Comparison of ENCODE assay signal across 16 mouse cellular contexts in the genomic region with DNA sequence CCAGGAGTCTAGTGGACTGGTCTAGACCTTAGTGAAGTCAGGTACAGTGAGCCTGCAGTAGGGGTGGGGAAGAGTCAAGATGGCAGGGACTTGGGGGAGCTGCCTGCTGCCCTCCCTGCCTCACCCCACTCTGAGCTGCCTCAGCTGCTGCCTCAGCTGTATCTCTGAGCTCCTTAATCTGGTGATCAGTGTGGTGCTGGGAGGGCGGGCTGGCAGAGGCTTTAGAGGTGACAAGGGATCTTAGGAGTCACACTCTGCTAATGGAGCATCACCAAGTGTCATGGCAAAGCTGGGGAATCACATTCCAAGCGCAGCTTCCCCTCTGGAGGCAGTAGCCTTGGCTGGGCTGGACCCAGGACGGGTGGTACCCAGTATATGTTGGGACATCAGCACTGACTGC.
A peak's percentile ranks its signal among the peaks of the same experiment; 100 is the strongest.
DNase-seq lines count a peak whose midpoint lies in the region; ATAC-seq lines count a peak whose summit lies in the region.
"Had no signal": no experiment of that assay in that cellular context is flagged by ENCODE, and none has a peak within 500 bp of the region (broad histone marks: within the 10 kb centered on the region; RNA-seq: fewer than 3 reads in every experiment).

No protein-coding gene starts in this region.

- 0 out of 2 replicates have a peak overlapping the region, but pooled peaks have one; percentile 7 for H3K9ac ChIP-seq in neural tube, embryonic 11.5 days (ENCODE audit: low read length)
- H3K9ac ChIP-seq in hindbrain, embryonic 11.5 days (ENCODE audit: low read depth, low read length): no peak overlapping the region
- peak overlapping the region; percentile 34; the same call in 1 of the 2 replicates for H3K9ac ChIP-seq in midbrain, embryonic 12.5 days (replicated peaks)
- H3K9ac ChIP-seq in neural tube, embryonic 15.5 days (replicated peaks): no peak overlapping the region
- H3K9ac ChIP-seq in kidney, embryonic 15.5 days: no peak overlapping the region
- H3K9ac ChIP-seq: liver, embryonic 13.5 days had no signal

- peaks cover 15% of the 10 kb centered on the region for H3K27me3 ChIP-seq in neural tube, embryonic 11.5 days (ENCODE audit: control insufficient read depth, insufficient read depth, low read length)
- peaks cover 5% of the 10 kb centered on the region for H3K27me3 ChIP-seq in hindbrain, embryonic 11.5 days (ENCODE audit: control insufficient read depth, insufficient read depth, low read length)
- peaks cover 47% of the 10 kb centered on the region for H3K27me3 ChIP-seq in midbrain, embryonic 12.5 days
- peaks cover 3% of the 10 kb centered on the region; the same call in 1 of the 2 replicates for H3K27me3 ChIP-seq in neural tube, embryonic 15.5 days (replicated peaks)
- peaks cover 97% of the 10 kb centered on the region for H3K27me3 ChIP-seq in kidney, embryonic 15.5 days

- H3K27ac ChIP-seq in neural tube, embryonic 11.5 days (ENCODE audit: low read depth, low read length): peak overlapping the region; percentile 95
- peak overlapping the region; percentile 99 for H3K27ac ChIP-seq in hindbrain, embryonic 11.5 days (ENCODE audit: low read depth, low read length)
- peak overlapping the region; percentile 99 for H3K27ac ChIP-seq in midbrain, embryonic 12.5 days (replicated peaks)
- H3K27ac ChIP-seq in neural tube, embryonic 15.5 days (replicated peaks): peak overlapping the region; percentile 98
- H3K27ac ChIP-seq in kidney, embryonic 15.5 days: no peak overlapping the region
- H3K27ac ChIP-seq: liver, embryonic 13.5 days had no signal

- H3K4me3 ChIP-seq in neural tube, embryonic 11.5 days (ENCODE audit: low read depth, low read length): no peak overlapping the region
- no peak overlapping the region for H3K4me3 ChIP-seq in hindbrain, embryonic 11.5 days (ENCODE audit: low read depth, low read length)
- no peak overlapping the region for H3K4me3 ChIP-seq in midbrain, embryonic 12.5 days
- no peak overlapping the region for H3K4me3 ChIP-seq in neural tube, embryonic 15.5 days (replicated peaks)
- H3K4me3 ChIP-seq in kidney, embryonic 15.5 days (replicated peaks): no peak overlapping the region
- H3K4me3 ChIP-seq: liver, embryonic 13.5 days had no signal

- H3K4me1 ChIP-seq in neural tube, embryonic 11.5 days (ENCODE audit: control insufficient read depth, insufficient read depth, low read length): peaks cover 46% of the 10 kb centered on the region
- H3K4me1 ChIP-seq in hindbrain, embryonic 11.5 days (replicated peaks; ENCODE audit: control insufficient read depth, insufficient read depth, low read length): peaks cover 40% of the 10 kb centered on the region
- H3K4me1 ChIP-seq in midbrain, embryonic 12.5 days: peaks cover 90% of the 10 kb centered on the region
- peaks cover 60% of the 10 kb centered on the region for H3K4me1 ChIP-seq in neural tube, embryonic 15.5 days
- no peaks in the 10 kb centered on the region for H3K4me1 ChIP-seq in kidney, embryonic 15.5 days
- H3K4me1 ChIP-seq: liver, embryonic 13.5 days had no signal

- DNase-seq in neural tube, embryonic 11.5 days (ENCODE audit: low spot score): no peak
- no peak for DNase-seq in neural tube, embryonic 10.5 days (ENCODE audit: extremely low spot score, low spot score)
- DNase-seq in hindbrain, embryonic 11.5 days (ENCODE audit: low spot score): no peak
- no peak for DNase-seq in c-Kit-positive CD71-positive TER-119-positive erythroid progenitor cells, embryonic 14.5 days (ENCODE audit: low spot score)
- no peak for DNase-seq in lung, postnatal 36 days
- DNase-seq: B cell, adult 2 months; gastrocnemius, postnatal 25 days; heart, postnatal 14 days; kidney, postnatal 25 days; liver, embryonic 13.5 days; thymus, adult 18-20 months had no signal

- no peaks in the 10 kb centered on the region for H3K9me3 ChIP-seq in neural tube, embryonic 11.5 days (ENCODE audit: control insufficient read depth, low read length)
- no peaks in the 10 kb centered on the region for H3K9me3 ChIP-seq in hindbrain, embryonic 11.5 days (ENCODE audit: control insufficient read depth, low read length)
- H3K9me3 ChIP-seq in midbrain, embryonic 12.5 days: no peaks in the 10 kb centered on the region
- H3K9me3 ChIP-seq in neural tube, embryonic 15.5 days (replicated peaks): no peaks in the 10 kb centered on the region
- H3K9me3 ChIP-seq in kidney, embryonic 15.5 days (replicated peaks): no peaks in the 10 kb centered on the region
- H3K9me3 ChIP-seq: liver, embryonic 13.5 days had no signal

- H3K36me3 ChIP-seq in neural tube, embryonic 11.5 days (ENCODE audit: control insufficient read depth, insufficient read depth, low read length): peaks cover 2% of the 10 kb centered on the region; the same call in 1 of the 2 replicates
- H3K36me3 ChIP-seq in hindbrain, embryonic 11.5 days (ENCODE audit: control insufficient read depth, insufficient read depth, low read length): no peaks in the 10 kb centered on the region
- H3K36me3 ChIP-seq in midbrain, embryonic 12.5 days: peaks cover 48% of the 10 kb centered on the region
- 0 out of 2 replicates have a peak, but pooled peaks cover 2% of the 10 kb centered on the region for H3K36me3 ChIP-seq in neural tube, embryonic 15.5 days
- H3K36me3 ChIP-seq in kidney, embryonic 15.5 days: no peaks in the 10 kb centered on the region
- H3K36me3 ChIP-seq: liver, embryonic 13.5 days had no signal

- 48% methylated on average over 3 of the region's 3 CpGs for WGBS in neural tube, embryonic 11.5 days
- WGBS in hindbrain, embryonic 11.5 days: 37% methylated on average over 3 of the region's 3 CpGs
- 12% methylated on average over 3 of the region's 3 CpGs for WGBS in midbrain, embryonic 12.5 days
- WGBS in neural tube, embryonic 15.5 days: 38% methylated on average over 3 of the region's 3 CpGs
- WGBS in kidney, embryonic 15.5 days: 21% methylated on average over 3 of the region's 3 CpGs

- no peak overlapping the region for H3K4me2 ChIP-seq in neural tube, embryonic 11.5 days (ENCODE audit: low read depth)
- H3K4me2 ChIP-seq in hindbrain, embryonic 11.5 days (replicated peaks; ENCODE audit: low read depth, low read length): no peak overlapping the region
- H3K4me2 ChIP-seq in midbrain, embryonic 12.5 days (replicated peaks): no peak overlapping the region
- no peak overlapping the region for H3K4me2 ChIP-seq in neural tube, embryonic 15.5 days
- no peak overlapping the region for H3K4me2 ChIP-seq in kidney, embryonic 15.5 days
- H3K4me2 ChIP-seq: liver, embryonic 13.5 days had no signal

- ATAC-seq in neural tube, embryonic 11.5 days (ENCODE audit: insufficient read depth, low FRiP score, low TSS enrichment): no peak
- ATAC-seq in hindbrain, embryonic 11.5 days (ENCODE audit: low FRiP score): no peak
- no peak for ATAC-seq in midbrain, embryonic 12.5 days (ENCODE audit: low FRiP score, low read depth)
- ATAC-seq in neural tube, embryonic 15.5 days (ENCODE audit: low FRiP score): no peak
- no peak for ATAC-seq in kidney, embryonic 15.5 days (replicated peaks; ENCODE audit: low FRiP score)
- ATAC-seq: intestine, embryonic 16.5 days; Patski had no signal

Comparison
In these comparisons a context has a peak if more than half of its experiments do, and no peak if none do; other contexts are left out.
1. H3K9ac ChIP-seq: peak in neural tube, embryonic 11.5 days (single experiment) and midbrain, embryonic 12.5 days (single experiment); none in hindbrain, embryonic 11.5 days (single experiment), neural tube, embryonic 15.5 days (single experiment) and kidney, embryonic 15.5 days (single experiment).